Mouse (Mus musculus): ENCODE measurements around the gene Fbxw8. TPM values are rescaled to one million over a fixed set of nuclear protein-coding genes. Genes with fewer than 3 reads are reported as not detected.
A peak's percentile ranks its signal among the peaks of the same experiment; 100 is the strongest.

Fbxw8 gene
- total RNA-seq, 2 experiments from 2014 or later: 7.1 to 11.7 TPM

- ATAC-seq (ENCODE audit: poor library complexity, severe bottlenecking): no peak
These were observed 75.4 kb downstream of the Fbxw8 start for GRCm38 (mm10) chr5:118079839-118080250.

- ATAC-seq (ENCODE audit: poor library complexity, severe bottlenecking): no peak
These were observed 75.9 kb downstream of the Fbxw8 start for GRCm38 (mm10) chr5:118079354-118079753.

GRCm38 (mm10) chr5:118078550-118078949 is 76.7 kb downstream of the Fbxw8 start:
- ATAC-seq (ENCODE audit: poor library complexity, severe bottlenecking): no peak

- ATAC-seq (ENCODE audit: poor library complexity, severe bottlenecking): no peak
These were observed 78.3 kb downstream of the Fbxw8 start for GRCm38 (mm10) chr5:118076721-118077592.

- ATAC-seq (ENCODE audit: poor library complexity, severe bottlenecking): no peak
These were observed 82.0 kb downstream of the Fbxw8 start for GRCm38 (mm10) chr5:118073213-118073773.

GRCm38 (mm10) chr5:118071766-118072165 is 83.5 kb downstream of the Fbxw8 start:
- ATAC-seq (ENCODE audit: poor library complexity, severe bottlenecking): no peak

- ATAC-seq (ENCODE audit: poor library complexity, severe bottlenecking): peak; percentile 93
These were observed 85.9 kb downstream of the Fbxw8 start for GRCm38 (mm10) chr5:118069315-118069714.

- ATAC-seq (ENCODE audit: poor library complexity, severe bottlenecking): no peak
These were observed 87.2 kb downstream of the Fbxw8 start for GRCm38 (mm10) chr5:118067984-118068494.

- no peak for ATAC-seq (ENCODE audit: poor library complexity, severe bottlenecking)
These were observed 87.7 kb downstream of the Fbxw8 start for GRCm38 (mm10) chr5:118067572-118067971.

- peak; percentile 53 for ATAC-seq (ENCODE audit: poor library complexity, severe bottlenecking)
These were observed 88.4 kb downstream of the Fbxw8 start for GRCm38 (mm10) chr5:118066828-118067227.

- ATAC-seq (ENCODE audit: poor library complexity, severe bottlenecking): no peak
These were observed 89.6 kb downstream of the Fbxw8 start for GRCm38 (mm10) chr5:118065516-118066255.

- no peak for ATAC-seq (ENCODE audit: poor library complexity, severe bottlenecking)
These were observed 90.9 kb downstream of the Fbxw8 start for GRCm38 (mm10) chr5:118064284-118064901.

GRCm38 (mm10) chr5:118063181-118063621 is 92.1 kb downstream of the Fbxw8 start:
- ATAC-seq (ENCODE audit: poor library complexity, severe bottlenecking): no peak

- no peak for ATAC-seq (ENCODE audit: poor library complexity, severe bottlenecking)
These were observed 93.9 kb downstream of the Fbxw8 start for GRCm38 (mm10) chr5:118061391-118061790.

- ATAC-seq (ENCODE audit: poor library complexity, severe bottlenecking): no peak
These were observed 95.6 kb downstream of the Fbxw8 start for GRCm38 (mm10) chr5:118059646-118060045.

GRCm38 (mm10) chr5:118058858-118059257 is 96.4 kb downstream of the Fbxw8 start:
- no peak for ATAC-seq (ENCODE audit: poor library complexity, severe bottlenecking)

GRCm38 (mm10) chr5:118057508-118058111 is 97.7 kb downstream of the Fbxw8 start:
- ATAC-seq (ENCODE audit: poor library complexity, severe bottlenecking): no peak

- ATAC-seq (ENCODE audit: poor library complexity, severe bottlenecking): no peak
These were observed 102.1 kb downstream of the Fbxw8 start for GRCm38 (mm10) chr5:118053205-118053604.

- no peak for ATAC-seq (ENCODE audit: poor library complexity, severe bottlenecking)
These were observed 103.1 kb downstream of the Fbxw8 start for GRCm38 (mm10) chr5:118051981-118052662.

GRCm38 (mm10) chr5:118050743-118051142 is 104.5 kb downstream of the Fbxw8 start:
- peak; percentile 37 for ATAC-seq (ENCODE audit: poor library complexity, severe bottlenecking)
